Mouse (Mus musculus): ENCODE results near the gene Car4.

DNA sequence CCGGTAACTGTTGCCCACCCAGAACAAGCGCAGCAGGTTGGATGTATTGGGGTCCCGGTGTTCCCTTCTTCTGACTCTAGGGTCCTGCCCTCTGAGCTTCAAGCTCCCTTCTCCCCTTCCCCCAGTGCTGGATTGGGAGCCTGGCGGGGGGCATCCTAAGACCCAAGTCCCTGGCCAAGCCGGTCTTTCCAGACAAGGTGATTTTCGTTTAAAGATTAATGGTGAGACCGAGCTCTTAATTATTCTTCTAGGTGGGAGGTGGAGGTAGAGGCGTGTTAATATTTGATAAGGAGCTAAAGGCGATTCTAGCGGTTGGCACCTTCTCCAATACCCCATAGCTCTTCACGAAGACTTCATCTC, 665 bp downstream of the Car4 start:
- TF ChIP-seq GATA1 (IDR thresholded peaks at IDR 0.05; ENCODE audit: borderline replicate concordance, low read length) (no peak), FLI1 (IDR thresholded peaks at IDR 0.05; ENCODE audit: low read length) (no peak)
